Mouse (Mus musculus): ENCODE data around the gene Fgf12. TPM values are rescaled to one million over a fixed set of nuclear protein-coding genes. Genes with fewer than 3 reads are reported as not detected.

Fgf12 gene
- total and polyA plus RNA-seq, 2 experiments = 0.18 to 0.21 TPM

GRCm38 (mm10) chr16:28517596-28518524 is 235.0 kb downstream of the Fgf12 start:
- H3K4me3 ChIP-seq (ENCODE audit: insufficient read depth, low read depth, low read length) = no peak overlapping the region

GRCm38 (mm10) chr16:28512446-28512845 is 240.4 kb downstream of the Fgf12 start:
- 63% methylated on average over 6 of the region's 6 CpGs for WGBS

More at GRCm38 (mm10) chr16:28517596-28518524, 235.0 kb downstream of the Fgf12 start:
- Histone ChIP-seq H3K79me2 (ENCODE audit: control insufficient read depth, insufficient read depth, low read length) (no peaks in the 10 kb centered on the region), H3K9ac (ENCODE audit: low read depth, low read length) (no peak overlapping the region), H3K27ac (replicated peaks; ENCODE audit: insufficient read depth, low read depth, low read length) (no peak overlapping the region), H3K36me3 (ENCODE audit: control insufficient read depth, insufficient read depth, low read length) (no peaks in the 10 kb centered on the region), H3K4me1 (ENCODE audit: control insufficient read depth, insufficient read depth, low read length) (no peaks in the 10 kb centered on the region), H3K27me3 (ENCODE audit: control insufficient read depth, insufficient read depth, low read length) (no peaks in the 10 kb centered on the region; the same call in 1 of the 2 replicates)
- 28% methylated on average over 21 of the region's 21 CpGs for WGBS
- peak; percentile 54 for DNase-seq (ENCODE audit: extremely low read depth, low read depth, low spot score)
- TF ChIP-seq POLR2A (IDR thresholded peaks at IDR 0.05; ENCODE audit: extremely low read depth, insufficient read depth, low read length) = no peak
- TF ChIP-seq CTCF (IDR thresholded peaks at IDR 0.05; ENCODE audit: low read depth, low read length) = peak; percentile 65; the same call in 1 of the 2 replicates

GRCm38 (mm10) chr16:28511413-28511812 is 241.5 kb downstream of the Fgf12 start:
- no peaks in the 10 kb centered on the region for H3K4me1 ChIP-seq (ENCODE audit: control insufficient read depth, insufficient read depth, low read length)
- no peak for DNase-seq (ENCODE audit: extremely low read depth, low read depth, low spot score)
- no peaks in the 10 kb centered on the region for H3K79me2 ChIP-seq (ENCODE audit: control insufficient read depth, insufficient read depth, low read length)
- no peak overlapping the region for H3K27ac ChIP-seq (replicated peaks; ENCODE audit: insufficient read depth, low read depth, low read length)
- no peak overlapping the region for H3K9ac ChIP-seq (ENCODE audit: low read depth, low read length)
- WGBS = 36% methylated on average over 5 of the region's 5 CpGs
- TF ChIP-seq POLR2A (IDR thresholded peaks at IDR 0.05; ENCODE audit: extremely low read depth, insufficient read depth, low read length) (no peak), CTCF (IDR thresholded peaks at IDR 0.05; ENCODE audit: low read depth, low read length) (no peak)
- H3K27me3 ChIP-seq (ENCODE audit: control insufficient read depth, insufficient read depth, low read length) = no peaks in the 10 kb centered on the region; the same call in 1 of the 2 replicates
- H3K36me3 ChIP-seq (ENCODE audit: control insufficient read depth, insufficient read depth, low read length) = no peaks in the 10 kb centered on the region
- H3K4me3 ChIP-seq (ENCODE audit: insufficient read depth, low read depth, low read length) = no peak overlapping the region

More at GRCm38 (mm10) chr16:28512446-28512845, 240.4 kb downstream of the Fgf12 start:
- DNase-seq (ENCODE audit: extremely low read depth, low read depth, low spot score) = no peak
- H3K4me3 ChIP-seq (ENCODE audit: insufficient read depth, low read depth, low read length) = no peak overlapping the region
- no peak overlapping the region for H3K27ac ChIP-seq (replicated peaks; ENCODE audit: insufficient read depth, low read depth, low read length)
- no peaks in the 10 kb centered on the region for H3K36me3 ChIP-seq (ENCODE audit: control insufficient read depth, insufficient read depth, low read length)
- no peaks in the 10 kb centered on the region for H3K79me2 ChIP-seq (ENCODE audit: control insufficient read depth, insufficient read depth, low read length)
- H3K27me3 ChIP-seq (ENCODE audit: control insufficient read depth, insufficient read depth, low read length) = no peaks in the 10 kb centered on the region; the same call in 1 of the 2 replicates
- no peaks in the 10 kb centered on the region for H3K4me1 ChIP-seq (ENCODE audit: control insufficient read depth, insufficient read depth, low read length)
- TF ChIP-seq POLR2A (IDR thresholded peaks at IDR 0.05; ENCODE audit: extremely low read depth, insufficient read depth, low read length) = no peak
- TF ChIP-seq CTCF (IDR thresholded peaks at IDR 0.05; ENCODE audit: low read depth, low read length) = no peak
- no peak overlapping the region for H3K9ac ChIP-seq (ENCODE audit: low read depth, low read length)

- no peaks in the 10 kb centered on the region for H3K36me3 ChIP-seq (ENCODE audit: control insufficient read depth, insufficient read depth, low read length)
- no peak overlapping the region for H3K9ac ChIP-seq (ENCODE audit: low read depth, low read length)
- WGBS = 82% methylated on average over 12 of the region's 12 CpGs
- no peaks in the 10 kb centered on the region for H3K27me3 ChIP-seq (ENCODE audit: control insufficient read depth, insufficient read depth, low read length)
- no peaks in the 10 kb centered on the region for H3K79me2 ChIP-seq (ENCODE audit: control insufficient read depth, insufficient read depth, low read length)
- H3K4me1 ChIP-seq (ENCODE audit: control insufficient read depth, insufficient read depth, low read length) = no peaks in the 10 kb centered on the region
- no peak for DNase-seq (ENCODE audit: extremely low read depth, low read depth, low spot score)
- H3K27ac ChIP-seq (replicated peaks; ENCODE audit: insufficient read depth, low read depth, low read length) = no peak overlapping the region
- TF ChIP-seq POLR2A (IDR thresholded peaks at IDR 0.05; ENCODE audit: extremely low read depth, insufficient read depth, low read length) (no peak), CTCF (IDR thresholded peaks at IDR 0.05; ENCODE audit: low read depth, low read length) (no peak)
- no peak overlapping the region for H3K4me3 ChIP-seq (ENCODE audit: insufficient read depth, low read depth, low read length)
These were observed 254.8 kb downstream of the Fgf12 start for GRCm38 (mm10) chr16:28497971-28498607.

GRCm38 (mm10) chr16:28491711-28492110 is 261.2 kb downstream of the Fgf12 start:
- 54% methylated on average over 6 of the region's 6 CpGs for WGBS

More at GRCm38 (mm10) chr16:28491711-28492110, 261.2 kb downstream of the Fgf12 start:
- Histone ChIP-seq H3K36me3 (ENCODE audit: control insufficient read depth, insufficient read depth, low read length) (no peaks in the 10 kb centered on the region), H3K4me3 (ENCODE audit: insufficient read depth, low read depth, low read length) (no peak overlapping the region), H3K79me2 (ENCODE audit: control insufficient read depth, insufficient read depth, low read length) (no peaks in the 10 kb centered on the region), H3K27me3 (ENCODE audit: control insufficient read depth, insufficient read depth, low read length) (0 out of 2 replicates have a peak, but pooled peaks cover 2% of the 10 kb centered on the region), H3K27ac (replicated peaks; ENCODE audit: insufficient read depth, low read depth, low read length) (no peak overlapping the region), H3K4me1 (ENCODE audit: control insufficient read depth, insufficient read depth, low read length) (no peaks in the 10 kb centered on the region), H3K9ac (ENCODE audit: low read depth, low read length) (no peak overlapping the region)
- no peak for DNase-seq (ENCODE audit: extremely low read depth, low read depth, low spot score)
- no peak for TF ChIP-seq CTCF (IDR thresholded peaks at IDR 0.05; ENCODE audit: low read depth, low read length)
- no peak for TF ChIP-seq POLR2A (IDR thresholded peaks at IDR 0.05; ENCODE audit: extremely low read depth, insufficient read depth, low read length)
